Comparison of ENCODE assay signal across 12 mouse cellular contexts in genomic region chr17:51546999-51547398, GRCm38 (mm10).
A peak's percentile ranks its signal among the peaks of the same experiment; 100 is the strongest.
DNase-seq lines count a peak whose midpoint lies in the region.
"Had no signal": no experiment of that assay in that cellular context is flagged by ENCODE, and none has a peak within 500 bp of the region (broad histone marks: within the 10 kb centered on the region; RNA-seq: fewer than 3 reads in every experiment).

No protein-coding gene starts in this region.

- H3K9me3 ChIP-seq in embryonic facial prominence, embryonic 10.5 days: no peaks in the 10 kb centered on the region
- H3K9me3 ChIP-seq: forebrain, embryonic 12.5 days had no signal

- no peak overlapping the region for H3K27ac ChIP-seq in embryonic facial prominence, embryonic 10.5 days (replicated peaks)
- H3K27ac ChIP-seq: forebrain, embryonic 12.5 days had no signal

- WGBS in embryonic facial prominence, embryonic 10.5 days: 33% methylated on average over 3 of the region's 3 CpGs

- peaks cover 6% of the 10 kb centered on the region for H3K4me1 ChIP-seq in embryonic facial prominence, embryonic 10.5 days
- H3K4me1 ChIP-seq: forebrain, embryonic 12.5 days had no signal

- peak; percentile 25 for DNase-seq in Muller cell, postnatal 12 days (ENCODE audit: inconsistent ontology term)
- peak; percentile 2 for DNase-seq in cerebellum, adult 11 months
- peak; percentile 31 for DNase-seq in embryonic facial prominence, embryonic 10.5 days (ENCODE audit: low spot score)
- DNase-seq in heart, postnatal 10 days: peak; percentile 21 to 49
- no peak for DNase-seq in right cerebral cortex, postnatal 25 days
- DNase-seq in thymus, postnatal 0 days (ENCODE audit: low spot score): no peak
- DNase-seq in B cell, adult 2 months: no peak
- DNase-seq: adrenal gland, postnatal 14 days; kidney, postnatal 25 days; lung, embryonic 14.5 days; spleen, adult 18-20 months had no signal

- intact Hi-C loops in heart, postnatal 10 days (cut with DNase I): no loop called here

- no peak overlapping the region for H3K4me3 ChIP-seq in embryonic facial prominence, embryonic 10.5 days
- H3K4me3 ChIP-seq: forebrain, embryonic 12.5 days had no signal

- H3K36me3 ChIP-seq in embryonic facial prominence, embryonic 10.5 days (replicated peaks): no peaks in the 10 kb centered on the region
- H3K36me3 ChIP-seq: forebrain, embryonic 12.5 days had no signal

- no peaks in the 10 kb centered on the region for H3K27me3 ChIP-seq in embryonic facial prominence, embryonic 10.5 days (replicated peaks; ENCODE audit: low read depth, poor library complexity, severe bottlenecking)
- H3K27me3 ChIP-seq: forebrain, embryonic 12.5 days had no signal

Comparison
In these comparisons a context has a peak if more than half of its experiments do, and no peak if none do; other contexts are left out.
1. DNase-seq: peak in Muller cell, postnatal 12 days (single experiment), cerebellum, adult 11 months (single experiment), embryonic facial prominence, embryonic 10.5 days (single experiment) and heart, postnatal 10 days (2 of 2); none in right cerebral cortex, postnatal 25 days (single experiment), thymus, postnatal 0 days (single experiment) and B cell, adult 2 months (0 of 2).